ENCODE assay signal across 9 mouse cellular contexts in the genomic region with DNA sequence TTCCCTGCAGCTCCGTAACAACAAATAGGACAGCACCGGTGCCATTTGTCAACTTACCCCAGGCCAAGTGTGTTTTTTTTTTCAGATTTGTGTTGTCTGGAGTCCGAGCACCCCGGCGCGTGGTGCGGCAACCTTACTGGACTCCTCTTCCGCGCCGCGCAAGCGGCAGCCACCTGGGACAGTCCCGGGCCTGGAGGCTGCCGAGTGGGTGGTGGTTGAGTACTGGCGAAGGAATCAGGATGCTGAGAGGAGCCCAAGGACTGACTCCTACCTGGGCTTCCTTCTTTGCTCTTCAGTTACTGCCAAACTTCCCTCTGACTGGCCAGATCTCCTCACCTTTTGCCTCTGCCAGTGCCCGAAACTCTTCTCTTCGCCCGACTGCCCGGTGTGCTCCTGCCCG. TPM values are rescaled to one million over a fixed set of nuclear protein-coding genes. Genes with fewer than 3 reads are reported as not detected.
A peak's percentile ranks its signal among the peaks of the same experiment; 100 is the strongest.
DNase-seq lines count a peak whose midpoint lies in the region; ATAC-seq lines count a peak whose summit lies in the region.
"Had no signal": no experiment of that assay in that cellular context is flagged by ENCODE, and none has a peak within 500 bp of the region (broad histone marks: within the 10 kb centered on the region; RNA-seq: fewer than 3 reads in every experiment).

No protein-coding gene starts in this region.

- no peak for DNase-seq in heart, adult 18-20 months
- peak; percentile 12 for DNase-seq in ZHBTc4 (ENCODE audit: low read depth, low spot score)
- no peak for DNase-seq in forebrain, embryonic 11.5 days (ENCODE audit: low spot score)
- no peak for DNase-seq in adipocyte (ENCODE audit: low spot score)
- DNase-seq in right cerebral cortex, adult 18-20 months: no peak
- DNase-seq in thymus, postnatal 36 days: no peak

- 18% methylated on average over 20 of the region's 20 CpGs for whole genome bisulfite sequencing in heart, embryonic 12.5 days
- 24% methylated on average over 20 of the region's 20 CpGs for WGBS in forebrain, embryonic 11.5 days
- WGBS in liver, embryonic 12.5 days (ENCODE audit: insufficient replicate concordance): 27% methylated on average over 19 of the region's 20 CpGs

- H3K27me3 ChIP-seq in heart, embryonic 12.5 days (replicated peaks): 0 out of 2 replicates have a peak, but pooled peaks cover 32% of the 10 kb centered on the region
- peaks cover 6% of the 10 kb centered on the region; the same call in 1 of the 2 replicates for H3K27me3 ChIP-seq in forebrain, embryonic 11.5 days (ENCODE audit: control insufficient read depth, insufficient read depth, low read length)
- H3K27me3 ChIP-seq in liver, embryonic 12.5 days (replicated peaks): peaks cover 39% of the 10 kb centered on the region

- no peaks in the 10 kb centered on the region for H3K4me1 ChIP-seq in heart, embryonic 12.5 days (replicated peaks)
- no peaks in the 10 kb centered on the region for H3K4me1 ChIP-seq in forebrain, embryonic 11.5 days (replicated peaks; ENCODE audit: control insufficient read depth, insufficient read depth, low read length)
- no peaks in the 10 kb centered on the region for H3K4me1 ChIP-seq in liver, embryonic 12.5 days

- peak overlapping the region; percentile 66; the same call in 1 of the 2 replicates for H3K9ac ChIP-seq in heart, embryonic 12.5 days
- H3K9ac ChIP-seq in forebrain, embryonic 11.5 days (ENCODE audit: low read length): no peak overlapping the region
- H3K9ac ChIP-seq in liver, embryonic 12.5 days: no peak overlapping the region

- H3K4me3 ChIP-seq in heart, embryonic 12.5 days: peak overlapping the region; percentile 61
- H3K4me3 ChIP-seq in forebrain, embryonic 11.5 days (ENCODE audit: low read depth, low read length): peak overlapping the region; percentile 37; the same call in 1 of the 2 replicates
- peak overlapping the region; percentile 15; the same call in 1 of the 2 replicates for H3K4me3 ChIP-seq in liver, embryonic 12.5 days

- ATAC-seq in heart, embryonic 12.5 days (ENCODE audit: insufficient number of reproducible peaks, low FRiP score): no peak
- no peak for ATAC-seq in forebrain, embryonic 11.5 days (replicated peaks; ENCODE audit: low FRiP score)
- no peak for ATAC-seq in liver, embryonic 12.5 days

- H3K36me3 ChIP-seq in heart, embryonic 12.5 days: no peaks in the 10 kb centered on the region
- H3K36me3 ChIP-seq in forebrain, embryonic 11.5 days (ENCODE audit: control insufficient read depth, insufficient read depth, low read length): no peaks in the 10 kb centered on the region
- no peaks in the 10 kb centered on the region for H3K36me3 ChIP-seq in liver, embryonic 12.5 days
- H3K36me3 ChIP-seq: G1E had no signal

- 0 out of 2 replicates have a peak, but pooled peaks cover 3% of the 10 kb centered on the region for H3K9me3 ChIP-seq in heart, embryonic 12.5 days (replicated peaks)
- no peaks in the 10 kb centered on the region for H3K9me3 ChIP-seq in forebrain, embryonic 11.5 days (ENCODE audit: control insufficient read depth, low read length)
- no peaks in the 10 kb centered on the region for H3K9me3 ChIP-seq in liver, embryonic 12.5 days (replicated peaks)
- H3K9me3 ChIP-seq: G1E had no signal

- H3K27ac ChIP-seq in heart, embryonic 12.5 days (ENCODE audit: poor library complexity, severe bottlenecking): no peak overlapping the region
- H3K27ac ChIP-seq in forebrain, embryonic 11.5 days (ENCODE audit: low read depth, low read length): no peak overlapping the region
- H3K27ac ChIP-seq in liver, embryonic 12.5 days: no peak overlapping the region

- peak overlapping the region; percentile 82 for H3K4me2 ChIP-seq in heart, embryonic 12.5 days
- peak overlapping the region; percentile 53 for H3K4me2 ChIP-seq in forebrain, embryonic 11.5 days (ENCODE audit: low read depth, low read length, severe bottlenecking)
- H3K4me2 ChIP-seq in liver, embryonic 12.5 days: peak overlapping the region; percentile 50

RNA-seq across cellular contexts. Expression of a gene that starts 0.2 kb away (rescaled TPM):
- polyA plus RNA-seq in heart, embryonic 12.5 days (2016; fragmentation: Nextera tagmentation; extraction: Ambion mirVana): 0.43 and 0.49 TPM in 2 replicates
- total RNA-seq in heart, adult 18-20 months (2021): not detected
- 0.09 and 0.20 TPM in 2 replicates for polyA plus RNA-seq in forebrain, embryonic 11.5 days (2014; fragmentation: Nextera tagmentation; extraction: Ambion mirVana)
- 0.04 and 0.06 TPM in 2 replicates for polyA plus RNA-seq in liver, embryonic 12.5 days (2016; fragmentation: Nextera tagmentation; extraction: Ambion mirVana)
- total RNA-seq: G1E had no signal
- polyA plus RNA-seq: G1E had no signal

RNA-seq across cellular contexts. Expression of a gene that starts 1.0 kb away (rescaled TPM):
- polyA plus RNA-seq in heart, embryonic 12.5 days (2016; fragmentation: Nextera tagmentation; extraction: Ambion mirVana): 1.1 TPM in 2 replicates
- not detected for total RNA-seq in heart, adult 18-20 months (2021)
- polyA plus RNA-seq in forebrain, embryonic 11.5 days (2014; fragmentation: Nextera tagmentation; extraction: Ambion mirVana): 0.13 TPM in 1 of 2 replicates, not detected in the other
- polyA plus RNA-seq in liver, embryonic 12.5 days (2016; fragmentation: Nextera tagmentation; extraction: Ambion mirVana): 0.50 and 0.54 TPM in 2 replicates
- total RNA-seq: G1E had no signal
- polyA plus RNA-seq: G1E had no signal
